Mouse (Mus musculus) stomach, adult 2 months (tissue): ENCODE data around the gene Rasip1. TPM values are rescaled to one million over a fixed set of nuclear protein-coding genes. Genes with fewer than 3 reads are reported as not detected.

Source experiments
- polyA plus RNA-seq: library from polyadenylated mRNA; depleted of rRNA; stranded (reverse); fragments of >200 nt; gene quantifications from 2 replicates; pipeline ENCODE4 v1.2.3, GENCODE M21; 2012; rRNA removed

Gene Rasip1
- 8.6 and 10.0 TPM in 2 replicates for polyA plus RNA-seq

DNA sequence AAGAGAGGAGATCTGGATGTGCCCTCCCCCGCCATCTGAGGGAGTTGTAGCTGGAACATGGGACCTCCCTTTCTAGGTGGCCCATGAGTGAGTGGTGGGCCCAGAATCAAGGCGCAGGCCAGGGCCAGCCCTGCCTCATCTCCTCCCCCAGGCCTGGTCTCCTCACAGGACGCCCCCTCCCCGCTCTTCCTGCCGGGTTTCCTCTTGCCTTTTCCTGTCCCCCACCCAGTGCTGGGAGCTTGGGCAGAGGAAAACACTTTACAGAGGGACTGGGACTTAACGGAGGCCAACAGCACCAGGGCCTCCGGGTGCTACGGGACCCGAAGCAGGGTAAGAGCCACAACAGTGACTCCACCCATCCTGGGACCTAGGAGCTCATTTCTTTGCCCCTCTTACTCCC lies at the start of gene Rasip1:
Gene Rasip1 (plus strand): TSS at position 228 of the 400 bp plus-strand sequence.

DNA sequence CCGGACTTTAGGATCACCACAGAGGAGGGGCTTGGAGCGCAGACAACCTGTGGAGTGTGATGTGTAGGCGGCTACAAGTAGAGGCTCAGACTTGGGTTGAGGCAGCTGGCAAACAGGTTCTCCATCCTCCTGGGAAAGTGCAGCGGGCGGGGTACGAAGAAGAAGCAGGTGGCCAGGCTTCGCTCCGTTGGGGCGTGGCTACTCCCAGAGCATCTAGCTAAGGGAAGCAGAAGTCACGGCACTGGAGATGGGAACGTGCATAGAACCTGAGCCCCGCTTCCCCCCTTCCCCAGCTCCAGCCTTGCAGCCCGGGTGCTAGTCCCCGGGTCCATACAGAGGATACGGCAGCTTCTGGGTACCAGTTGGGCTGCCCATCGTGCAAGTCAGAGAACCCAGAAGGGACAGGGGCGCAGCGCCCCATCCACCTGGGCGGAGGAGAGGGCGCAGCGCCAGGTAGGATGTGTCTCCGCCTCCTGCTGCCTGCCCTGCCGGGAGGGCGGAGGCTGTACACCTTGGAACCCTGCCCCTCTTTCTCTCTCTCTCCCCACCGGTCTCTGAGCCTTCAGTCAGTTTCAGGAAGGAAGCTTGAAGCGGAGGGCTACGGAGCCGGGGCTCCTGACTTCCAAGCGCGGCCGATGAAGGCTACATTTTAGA lies 10.1 kb upstream of the Rasip1 start, which contains the start of gene Fut1:
Gene Fut1 (plus strand): TSS at position 248 of the 654 bp plus-strand sequence.

DNA sequence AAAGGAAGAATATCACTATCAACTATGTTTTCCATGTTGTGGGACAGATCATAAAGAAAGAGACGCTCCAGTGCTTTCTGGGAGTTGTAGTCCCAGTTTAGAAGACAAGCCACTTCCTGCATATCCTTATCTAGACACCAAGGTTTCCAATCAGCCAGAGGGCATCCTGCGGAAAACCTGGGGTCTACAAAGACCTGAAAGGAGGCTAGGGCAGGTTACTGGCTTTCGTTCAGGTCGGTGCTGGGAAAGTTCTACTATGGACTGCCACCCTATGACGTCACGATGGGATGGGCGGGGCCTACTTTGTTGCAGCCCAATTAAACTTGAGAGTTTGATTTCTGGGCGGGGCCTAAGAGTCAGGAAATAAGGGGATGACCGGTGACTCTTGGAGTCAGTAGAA lies 5.8 kb upstream of the Rasip1 start, which contains the start of gene Izumo1:
Gene Izumo1 (plus strand): TSS at position 369 of the 400 bp plus-strand sequence.

DNA sequence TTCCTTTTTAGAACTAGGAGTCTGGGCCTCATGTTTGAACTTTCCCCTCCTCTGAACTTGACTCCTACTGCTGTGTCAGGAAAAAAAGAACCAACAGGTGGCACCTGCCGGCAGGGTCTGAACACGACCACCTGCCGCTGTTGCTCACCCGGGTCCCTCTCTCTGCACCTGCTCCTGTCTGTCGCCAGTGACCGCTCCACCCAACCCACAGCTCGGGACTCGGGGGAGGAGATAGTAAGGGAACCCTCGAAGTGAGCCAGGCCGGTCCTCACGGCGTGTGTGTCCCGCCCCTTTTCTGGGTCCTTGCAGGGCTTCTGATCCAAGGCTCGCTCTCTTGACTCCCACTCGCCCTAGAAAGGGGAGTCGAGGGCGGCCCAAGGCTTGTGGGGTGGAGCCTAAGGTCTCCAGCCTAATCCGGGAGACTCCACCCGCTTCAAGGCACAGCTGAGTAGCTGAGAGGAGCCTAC lies 12.3 kb downstream of the Rasip1 start, which contains the start of gene Mamstr:
Gene Mamstr (plus strand): TSS at position 417 of the 467 bp plus-strand sequence.

DNA sequence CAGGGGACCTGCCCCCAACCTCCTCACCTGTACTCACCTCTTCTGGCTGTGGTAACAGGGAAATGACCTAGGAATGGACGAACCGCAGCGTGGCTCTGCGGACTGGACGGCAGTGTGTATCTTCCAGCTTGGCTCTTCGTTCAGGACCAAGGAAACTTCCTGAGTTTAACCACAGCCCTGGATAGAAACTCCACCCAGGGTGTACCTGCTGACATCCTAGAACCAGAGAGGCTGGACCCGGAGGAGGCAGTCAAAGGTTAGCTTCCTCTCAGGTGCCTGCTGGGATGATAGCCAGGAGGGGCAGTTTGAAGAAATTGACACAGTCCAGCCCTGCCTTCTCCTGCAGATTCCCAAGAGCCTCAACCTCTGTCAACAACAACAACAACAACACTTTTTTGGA lies 38.9 kb downstream of the Rasip1 start, which contains the start of gene Fut2:
Gene Fut2 (minus strand): TSS at position 234 of the 400 bp plus-strand sequence.

DNA sequence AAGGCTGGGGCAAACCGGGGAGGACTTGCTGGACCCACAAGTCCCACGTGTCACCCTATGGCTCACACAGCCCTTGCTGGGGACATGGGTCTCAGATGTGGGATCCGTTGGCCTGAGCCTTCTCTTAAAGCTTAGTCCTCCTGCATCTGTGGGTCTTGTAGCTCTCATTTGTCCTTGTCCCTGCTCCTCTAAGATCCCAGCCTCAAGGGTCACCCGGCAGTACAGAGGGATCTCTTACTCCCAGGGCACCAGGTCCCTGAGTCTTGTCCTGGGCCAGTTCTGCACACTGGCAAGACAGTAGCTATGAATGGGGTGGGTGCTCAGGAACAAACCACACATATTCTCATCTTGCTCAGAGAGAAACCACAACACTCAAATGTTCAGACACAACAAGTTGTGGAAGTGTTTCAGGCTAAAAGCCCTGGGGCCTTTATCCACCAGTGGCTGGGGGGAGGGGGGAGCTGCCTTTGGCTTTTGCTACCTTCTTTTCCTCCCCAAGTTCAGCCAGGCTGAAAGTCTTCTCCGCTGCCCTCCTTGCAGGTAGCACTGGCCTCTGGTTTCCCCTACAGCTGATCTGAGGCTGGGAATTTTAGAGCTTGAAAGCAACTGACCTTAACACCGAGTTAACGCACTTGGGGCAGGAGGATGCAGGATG lies 56.2 kb downstream of the Rasip1 start, which contains the start of gene Ntn5:
Gene Ntn5 (plus strand): TSS at position 627 of the 655 bp plus-strand sequence.

Other genes with a start within 250 kb of the Rasip1 start
- gene Snrnp70, start 231.7 kb upstream of the Rasip1 start, polyA plus RNA-seq = 79.4 and 100 TPM in 2 replicates
- 1.2 and 1.9 TPM in 2 replicates for gene Kcna7, start 221.8 kb upstream of the Rasip1 start, polyA plus RNA-seq
- gene Ntf5, start 213.8 kb upstream of the Rasip1 start, polyA plus RNA-seq = 0.84 and 0.85 TPM in 2 replicates
- gene Lhb, start 206.7 kb upstream of the Rasip1 start, polyA plus RNA-seq = 0.16 and 0.27 TPM in 2 replicates
- gene Gys1, start 192.6 kb upstream of the Rasip1 start, polyA plus RNA-seq = 22.4 and 23.8 TPM in 2 replicates
- gene Ruvbl2, start 189.4 kb upstream of the Rasip1 start, polyA plus RNA-seq = 27.7 and 27.9 TPM in 2 replicates
- gene Ftl1, start 167.6 kb upstream of the Rasip1 start, polyA plus RNA-seq = 4,280 and 5,118 TPM in 2 replicates
- 72.5 and 92.5 TPM in 2 replicates for gene Bax, start 160.6 kb upstream of the Rasip1 start, polyA plus RNA-seq
- gene Tulp2, start 145.6 kb upstream of the Rasip1 start, polyA plus RNA-seq = 0.09 TPM in 1 of 2 replicates, not detected in the other
- gene Gm45808, start 140.7 kb upstream of the Rasip1 start, polyA plus RNA-seq = not detected in 2 replicates
- 0.18 and 0.20 TPM in 2 replicates for gene Dhdh, start 138.7 kb upstream of the Rasip1 start, polyA plus RNA-seq
- gene Nucb1, start 117.1 kb upstream of the Rasip1 start, polyA plus RNA-seq = 280 and 281 TPM in 2 replicates
- gene Ppp1r15a, start 101.2 kb upstream of the Rasip1 start, polyA plus RNA-seq = 19.7 and 42.6 TPM in 2 replicates
- 5.0 and 10.4 TPM in 2 replicates for gene Plekha4, start 101.2 kb upstream of the Rasip1 start, polyA plus RNA-seq
- 7.6 and 14.6 TPM in 2 replicates for gene Hsd17b14, start 72.6 kb upstream of the Rasip1 start, polyA plus RNA-seq
- 101 and 114 TPM in 2 replicates for gene Bcat2, start 57.3 kb upstream of the Rasip1 start, polyA plus RNA-seq
- 0.09 TPM in 1 of 2 replicates, not detected in the other for gene Fgf21, start 12.0 kb upstream of the Rasip1 start, polyA plus RNA-seq
- 0.60 and 1.6 TPM in 2 replicates for gene Fut1, start 10.2 kb upstream of the Rasip1 start, polyA plus RNA-seq
- gene Izumo1, start 5.7 kb upstream of the Rasip1 start, polyA plus RNA-seq = 0.11 and 0.29 TPM in 2 replicates
- 2.1 and 3.5 TPM in 2 replicates for gene Mamstr, start 12.5 kb downstream of the Rasip1 start, polyA plus RNA-seq
- gene Fut2, start 38.9 kb downstream of the Rasip1 start, polyA plus RNA-seq = 40.4 and 57.4 TPM in 2 replicates
- gene Ntn5, start 56.5 kb downstream of the Rasip1 start, polyA plus RNA-seq = 0.94 and 3.5 TPM in 2 replicates
- 0.08 and 0.23 TPM in 2 replicates for gene Sec1, start 66.9 kb downstream of the Rasip1 start, polyA plus RNA-seq
- gene Car11, start 72.4 kb downstream of the Rasip1 start, polyA plus RNA-seq = 7.3 and 11.6 TPM in 2 replicates
- 8.9 and 12.6 TPM in 2 replicates for gene Dbp, start 77.6 kb downstream of the Rasip1 start, polyA plus RNA-seq
- 950 and 1,663 TPM in 2 replicates for gene Rpl18, start 88.0 kb downstream of the Rasip1 start, polyA plus RNA-seq
- gene Sphk2, start 90.5 kb downstream of the Rasip1 start, polyA plus RNA-seq = 62.1 and 73.9 TPM in 2 replicates
- 134 and 147 TPM in 2 replicates for gene Fam83e, start 93.7 kb downstream of the Rasip1 start, polyA plus RNA-seq
- gene Spaca4, start 98.3 kb downstream of the Rasip1 start, polyA plus RNA-seq = not detected in 2 replicates
- gene Lmtk3, start 156.2 kb downstream of the Rasip1 start, polyA plus RNA-seq = 1.4 and 2.2 TPM in 2 replicates
- gene Sult2b1, start 157.2 kb downstream of the Rasip1 start, polyA plus RNA-seq = 28.3 and 35.1 TPM in 2 replicates
- 35.8 and 65.2 TPM in 2 replicates for gene Cyth2, start 187.1 kb downstream of the Rasip1 start, polyA plus RNA-seq
- gene Kcnj14, start 197.3 kb downstream of the Rasip1 start, polyA plus RNA-seq = 0.02 and 0.05 TPM in 2 replicates
- 7.6 TPM in 2 replicates for gene Grwd1, start 203.5 kb downstream of the Rasip1 start, polyA plus RNA-seq
- gene Kdelr1, start 245.3 kb downstream of the Rasip1 start, polyA plus RNA-seq = 141 and 144 TPM in 2 replicates